Mouse (Mus musculus) CD4-positive, CD25-positive, alpha-beta regulatory T cell, adult 4 months (primary cell): ENCODE results near the gene Unc5b. TPM values are rescaled to one million over a fixed set of nuclear protein-coding genes. Genes with fewer than 3 reads are reported as not detected.

ENCODE experiments used
- ATAC-seq: one replicate; pipeline ENCODE4 v1.8.0; 2017
- polyA plus RNA-seq, 2 experiments: library from polyadenylated mRNA; unstranded; fragments of 100-300 nt; shearing (Covaris generic); gene quantifications; one replicate each; pipeline ENCODE4 v1.2.1; 2017

The Unc5b gene
- polyA plus RNA-seq, 2 experiments from 2014 or later = not detected

DNA sequence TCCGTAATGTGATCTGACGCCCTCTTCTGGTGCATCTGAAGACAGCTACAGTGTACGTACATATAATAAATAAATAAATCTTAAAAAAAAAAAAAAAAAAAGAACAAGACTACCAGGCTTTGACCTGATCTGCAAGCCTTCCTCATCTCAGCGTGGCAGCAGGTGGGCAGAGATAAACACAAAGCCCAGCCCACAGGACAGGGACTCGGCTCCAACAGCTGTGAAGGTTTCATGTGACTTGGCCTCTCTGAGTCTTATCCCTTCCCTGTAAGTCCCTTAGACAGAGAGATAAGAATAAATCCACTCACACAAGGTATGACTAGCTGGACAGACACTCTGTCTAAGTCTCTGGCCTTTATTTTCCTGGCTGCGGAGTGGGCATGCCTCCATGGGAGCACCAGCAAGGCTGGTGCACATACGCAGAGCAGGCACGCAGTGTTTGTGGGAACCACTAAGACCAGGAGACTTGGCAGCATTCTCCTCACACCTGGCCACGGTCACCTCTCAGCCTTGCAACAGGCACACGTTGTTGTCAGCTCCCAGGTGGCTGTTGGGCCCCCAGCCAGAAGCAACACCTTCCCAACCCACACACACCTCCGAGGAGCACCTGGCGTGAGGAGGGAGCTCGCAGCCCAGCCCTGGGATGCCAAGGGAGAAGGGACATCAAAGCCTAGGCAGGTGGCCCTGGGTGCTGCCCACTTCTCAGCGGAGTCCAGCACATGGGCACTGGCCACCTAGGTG lies 33.5 kb downstream of the Unc5b start:
- no peak for ATAC-seq

DNA sequence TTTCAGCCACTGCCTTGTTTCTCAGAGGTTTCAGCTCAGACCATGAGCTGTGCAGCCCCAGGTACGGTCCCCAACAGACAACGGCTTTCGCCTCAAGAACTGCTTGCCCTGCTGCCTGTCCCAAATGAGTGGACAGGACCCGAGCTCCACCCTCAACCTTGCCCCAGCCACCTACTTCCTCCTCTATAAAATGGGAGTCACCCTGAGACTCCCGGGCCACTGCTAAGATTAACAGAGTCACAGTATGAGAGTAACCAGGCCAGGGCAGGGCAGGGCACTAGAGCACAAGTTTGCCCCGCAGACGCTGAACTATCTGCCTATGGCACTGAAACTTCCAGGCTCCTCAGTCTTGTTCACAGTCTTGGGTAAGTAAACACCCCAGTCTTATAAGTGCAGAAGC lies 34.9 kb downstream of the Unc5b start:
- ATAC-seq = no peak

DNA sequence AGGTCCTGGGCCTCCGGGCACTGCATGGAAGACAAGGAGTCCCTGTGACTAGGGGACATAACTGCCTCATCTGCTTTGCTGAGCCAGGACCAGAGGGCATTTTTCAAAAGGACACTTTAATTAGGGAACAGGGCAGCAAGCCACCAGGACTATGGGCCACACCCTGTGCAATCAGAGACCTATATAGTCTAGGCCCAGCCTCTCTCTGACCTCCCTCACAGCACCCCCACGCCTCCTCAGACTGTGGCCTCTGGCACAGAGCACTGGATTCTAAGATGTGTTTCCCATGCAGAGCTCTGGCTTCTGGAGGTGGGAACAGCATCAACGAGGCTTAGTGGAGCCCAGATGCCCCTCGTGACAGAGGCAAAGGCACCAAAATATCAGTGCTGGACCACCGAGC lies 35.4 kb downstream of the Unc5b start:
- ATAC-seq = no peak

DNA sequence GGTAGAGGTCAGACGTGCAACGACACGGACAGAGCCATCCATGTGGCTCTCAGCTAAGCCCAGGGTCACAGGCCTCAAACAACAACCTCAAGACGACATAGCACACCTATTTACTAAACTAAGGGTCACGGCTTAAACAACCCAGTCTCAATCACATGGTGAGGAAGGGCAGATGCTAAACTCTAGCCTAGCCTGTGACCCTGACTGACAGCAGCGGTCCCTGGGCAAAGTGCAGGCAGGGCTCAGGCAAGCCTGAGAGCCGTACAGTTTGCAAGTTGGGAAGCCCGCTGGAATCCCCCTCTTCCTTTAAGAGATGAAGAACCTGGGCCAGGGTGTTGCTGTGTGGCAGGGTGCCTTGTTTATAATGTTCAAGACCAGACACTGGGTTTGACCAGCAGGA lies 36.6 kb downstream of the Unc5b start:
- no peak for ATAC-seq

DNA sequence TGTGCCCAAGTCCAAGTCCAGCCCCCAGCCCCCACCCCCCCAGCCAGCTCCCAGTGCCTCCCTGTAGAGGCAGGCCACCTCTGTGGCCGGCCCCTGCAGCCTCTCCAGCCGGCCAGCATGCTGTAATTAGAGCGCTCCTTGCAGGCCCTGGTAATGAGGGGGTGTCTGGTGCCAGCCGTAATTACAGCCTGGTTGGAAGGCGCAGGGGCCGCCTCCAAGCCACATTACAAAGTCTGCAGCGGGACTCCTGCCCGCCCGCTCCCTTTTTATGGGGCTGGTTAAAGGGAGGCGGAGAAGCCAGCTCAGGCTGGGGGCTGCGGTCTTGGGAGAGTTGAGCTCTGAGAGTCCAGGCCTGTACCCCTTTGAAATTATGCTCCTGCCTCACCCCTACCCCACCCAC lies 37.0 kb downstream of the Unc5b start:
- ATAC-seq = no peak

DNA sequence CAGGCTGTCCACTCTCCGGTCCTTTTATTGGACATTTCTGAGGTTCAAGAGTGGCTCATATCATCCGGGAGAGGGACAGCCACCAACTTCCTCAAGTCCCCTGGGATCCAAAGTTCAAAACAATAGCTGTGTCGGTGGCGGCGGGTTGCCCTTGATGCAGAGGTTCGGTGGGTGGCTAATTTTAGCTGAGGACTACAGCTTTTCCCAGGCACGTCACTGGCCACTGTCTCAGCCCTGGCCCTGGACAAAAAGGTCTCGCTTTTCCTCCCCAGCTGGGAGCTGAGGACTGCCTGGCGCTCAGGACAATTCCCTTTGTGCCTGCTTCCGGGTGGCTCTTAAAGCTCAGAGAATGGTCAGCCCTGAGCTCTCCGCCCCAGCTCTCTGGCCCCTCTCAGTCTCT lies 38.5 kb downstream of the Unc5b start:
- no peak for ATAC-seq

DNA sequence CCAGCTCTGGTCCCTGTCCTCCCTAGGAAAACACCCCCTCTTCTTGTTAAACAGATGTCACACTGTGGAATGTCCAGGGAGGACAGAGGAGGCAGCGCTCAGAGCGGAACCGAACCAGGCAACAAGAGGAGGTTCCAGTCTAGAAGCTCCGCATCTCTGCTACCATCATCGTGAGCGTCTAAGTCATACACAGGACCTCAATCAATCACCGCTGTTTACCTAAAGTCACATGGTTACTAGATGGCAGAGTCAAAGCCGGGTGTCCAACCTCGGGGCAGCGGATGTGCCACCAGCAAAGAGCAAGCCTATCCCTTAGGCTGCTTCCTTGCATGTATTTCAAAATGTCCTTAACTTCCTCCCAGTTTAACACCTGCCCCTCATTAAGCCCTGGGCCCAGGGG lies 39.0 kb downstream of the Unc5b start:
- ATAC-seq = no peak

DNA sequence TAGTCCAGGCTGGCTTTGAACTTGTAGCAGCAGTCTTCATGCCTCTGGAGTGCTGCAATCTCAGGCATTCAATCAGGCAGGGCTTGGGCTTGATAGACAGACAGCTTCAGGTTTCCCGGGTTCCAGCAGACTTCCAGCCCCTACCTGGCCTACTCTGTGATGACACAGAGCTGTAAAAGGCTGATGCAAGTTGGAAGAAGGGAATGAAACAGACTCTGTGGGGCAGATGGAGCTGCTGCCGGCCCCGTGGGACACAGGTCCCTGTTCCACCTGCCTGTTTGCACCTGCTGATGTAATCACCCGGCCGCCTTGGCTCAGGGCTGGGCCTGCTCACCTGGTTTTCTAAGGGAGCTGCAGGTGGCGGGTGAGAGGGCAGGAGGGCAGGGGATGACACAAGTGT lies 40.5 kb downstream of the Unc5b start:
- ATAC-seq = no peak

DNA sequence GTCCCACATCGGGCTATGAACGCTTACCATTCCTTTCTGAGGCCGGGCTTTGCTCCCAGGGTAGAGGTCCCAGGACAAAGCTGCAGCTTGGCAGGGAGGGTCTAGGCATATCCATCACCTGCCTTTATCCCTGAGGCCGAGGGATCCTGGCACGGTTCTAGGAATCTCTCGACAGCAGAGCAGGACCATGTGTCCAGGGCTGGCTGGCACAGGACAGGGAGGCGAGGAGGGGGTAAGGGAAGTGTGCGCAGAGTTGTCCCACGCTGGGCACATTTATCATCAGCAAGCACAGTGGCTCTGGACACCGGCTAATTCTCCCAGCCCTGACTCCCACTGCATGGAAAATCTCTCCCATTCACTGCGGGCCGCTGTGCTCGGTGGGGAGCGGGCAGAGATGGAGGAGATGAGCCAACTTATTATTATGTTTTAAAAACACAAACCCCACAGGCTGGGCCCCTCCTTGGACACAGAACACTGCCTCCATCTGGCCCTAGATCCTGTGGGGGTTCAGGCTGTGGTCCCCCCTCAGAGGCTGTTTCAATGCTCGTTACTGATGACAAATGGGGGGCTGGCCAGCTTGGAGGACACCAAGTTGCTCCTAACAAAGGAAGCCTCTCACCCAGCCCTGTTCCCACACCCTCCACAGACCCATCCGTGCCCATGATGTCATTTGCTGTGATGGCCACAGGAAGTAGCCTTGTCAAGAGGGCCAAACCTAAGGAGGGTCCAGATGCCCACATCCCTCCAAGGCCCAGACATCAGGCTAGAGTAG lies 43.9 kb downstream of the Unc5b start:
- ATAC-seq = no peak

DNA sequence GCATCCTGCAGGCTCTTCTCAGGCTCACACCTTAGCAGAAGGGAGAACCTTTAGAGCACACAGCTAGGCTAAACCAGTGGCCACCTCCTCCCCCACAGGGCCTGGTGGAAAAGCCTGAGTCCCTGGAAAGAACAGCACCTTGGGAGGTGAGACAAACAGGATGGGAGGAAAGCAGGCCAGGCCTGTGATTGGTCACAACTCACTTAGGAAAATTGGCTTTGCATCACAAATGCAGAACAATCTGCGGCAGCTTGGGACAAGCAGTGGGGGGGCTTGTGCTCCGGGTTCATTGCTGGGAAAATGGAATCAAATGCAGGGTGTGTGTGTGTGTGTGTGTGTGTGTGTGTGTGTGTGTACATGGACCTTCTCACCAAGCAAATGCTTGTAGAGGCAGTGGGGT lies 47.8 kb downstream of the Unc5b start:
- no peak for ATAC-seq

DNA sequence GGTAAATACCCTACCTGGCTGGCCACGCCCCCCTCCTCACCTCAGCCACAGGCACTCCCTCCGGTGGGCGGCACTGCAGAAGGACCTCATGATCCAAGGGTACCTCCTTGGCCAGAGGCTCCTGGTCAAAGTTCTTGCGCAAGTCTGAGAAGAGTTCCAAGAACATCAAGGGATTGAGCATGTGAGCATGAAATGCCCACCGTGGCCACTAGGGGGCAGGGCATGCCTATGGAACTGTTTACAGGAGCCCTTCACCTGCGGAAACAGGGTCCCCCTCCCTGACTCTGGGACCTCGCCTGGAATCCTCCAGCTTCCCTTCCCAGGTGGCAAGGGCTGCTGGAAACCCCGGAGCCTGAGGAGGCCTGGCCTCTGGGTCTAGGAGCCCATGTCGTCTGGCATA lies 51.8 kb downstream of the Unc5b start:
- peak; percentile 69 for ATAC-seq

DNA sequence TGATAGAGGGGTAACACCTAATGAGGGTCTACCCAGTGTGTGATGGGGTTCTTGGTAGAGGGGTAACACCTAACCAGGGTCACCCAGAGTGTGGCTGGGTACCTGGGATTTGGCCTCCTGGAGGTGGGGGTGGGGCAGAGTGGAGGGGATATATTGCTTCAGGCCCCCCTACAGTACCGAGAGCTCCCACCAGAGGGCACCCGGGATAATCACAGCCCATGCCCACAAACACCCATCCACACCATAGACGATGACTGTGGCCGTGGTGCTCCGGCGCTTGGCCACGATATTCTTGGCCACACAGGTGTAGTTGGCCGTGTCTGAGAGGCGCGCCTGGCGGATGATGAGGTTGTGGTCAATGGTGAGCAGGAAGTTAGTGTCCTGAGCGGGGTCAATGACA lies 52.8 kb downstream of the Unc5b start:
- ATAC-seq = no peak

DNA sequence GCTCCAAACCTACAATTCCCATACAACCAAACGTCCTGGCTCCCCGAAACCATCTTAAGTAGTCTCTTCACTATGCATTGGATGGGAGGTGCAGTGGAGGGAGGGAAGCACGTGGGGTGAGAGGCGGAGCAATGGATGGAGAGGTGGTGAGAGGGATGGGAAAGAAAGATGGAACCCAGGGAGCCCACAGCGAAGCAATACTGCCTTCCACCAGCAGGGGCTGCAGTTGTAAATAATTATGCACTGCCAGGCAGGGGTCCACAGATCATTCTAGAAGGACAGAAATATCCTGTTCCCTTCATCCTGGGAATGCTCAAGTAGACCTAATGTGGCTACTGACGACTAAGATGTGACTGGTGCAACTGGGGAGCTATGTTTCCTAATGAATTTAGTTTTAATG lies 55.9 kb downstream of the Unc5b start:
- no peak for ATAC-seq

DNA sequence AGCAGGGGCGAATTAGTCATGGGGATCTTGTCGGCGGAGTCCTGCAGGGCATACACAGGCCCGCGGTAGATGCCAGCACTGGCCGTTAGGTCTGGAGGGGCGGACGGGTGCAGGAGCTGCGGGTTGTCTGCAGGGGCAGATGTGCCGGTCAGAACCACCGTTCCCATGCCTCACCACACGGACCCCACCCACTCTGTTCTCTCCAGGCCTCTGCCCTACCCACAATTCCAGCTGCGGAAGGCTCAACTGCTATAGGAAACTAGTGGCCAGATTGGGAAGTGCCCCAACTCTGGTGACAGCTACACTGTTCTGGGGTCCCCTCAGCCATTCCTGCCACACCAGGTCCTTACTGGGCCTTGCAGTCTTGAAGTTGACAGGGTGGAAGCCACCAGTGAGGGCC lies 56.8 kb downstream of the Unc5b start:
- no peak for ATAC-seq

DNA sequence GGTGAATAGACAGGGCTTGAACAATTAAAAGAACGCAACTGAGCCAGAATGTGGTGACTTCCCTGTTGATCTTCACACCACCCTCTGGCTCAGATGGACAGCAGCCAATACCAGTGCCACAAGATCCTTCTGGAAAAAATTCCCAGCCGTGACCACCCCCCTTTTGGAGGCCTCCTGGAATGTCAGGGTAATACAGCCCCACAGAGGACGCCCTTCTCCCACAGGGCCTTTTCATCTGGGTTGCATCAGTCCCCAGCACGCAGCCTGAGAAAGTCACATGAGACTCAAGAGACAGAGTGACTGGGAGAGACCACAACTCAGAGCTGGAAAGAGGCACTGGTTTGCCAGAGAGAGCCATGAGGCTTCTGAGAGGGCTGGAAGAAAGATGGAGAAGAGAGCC lies 60.5 kb downstream of the Unc5b start:
- no peak for ATAC-seq

DNA sequence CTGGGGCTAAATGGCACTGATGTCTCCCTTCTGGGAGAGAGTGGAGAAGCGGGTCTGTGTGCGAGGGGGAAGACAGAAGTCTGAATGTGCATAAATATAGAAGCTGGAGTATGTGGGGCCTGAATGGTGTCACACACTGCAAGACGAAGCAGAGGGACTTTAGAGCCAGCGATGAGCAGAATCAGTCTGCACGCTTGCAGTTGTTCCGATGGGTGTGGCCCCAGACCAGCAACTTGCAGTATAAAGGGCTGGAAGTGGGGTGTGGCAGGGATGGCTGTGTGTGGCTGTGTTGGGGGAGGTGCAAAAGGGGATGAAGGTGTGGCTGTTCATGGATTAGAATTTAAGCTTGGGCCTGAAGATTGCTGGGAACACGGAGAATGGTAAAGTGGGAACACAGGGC lies 62.8 kb downstream of the Unc5b start:
- ATAC-seq = no peak

DNA sequence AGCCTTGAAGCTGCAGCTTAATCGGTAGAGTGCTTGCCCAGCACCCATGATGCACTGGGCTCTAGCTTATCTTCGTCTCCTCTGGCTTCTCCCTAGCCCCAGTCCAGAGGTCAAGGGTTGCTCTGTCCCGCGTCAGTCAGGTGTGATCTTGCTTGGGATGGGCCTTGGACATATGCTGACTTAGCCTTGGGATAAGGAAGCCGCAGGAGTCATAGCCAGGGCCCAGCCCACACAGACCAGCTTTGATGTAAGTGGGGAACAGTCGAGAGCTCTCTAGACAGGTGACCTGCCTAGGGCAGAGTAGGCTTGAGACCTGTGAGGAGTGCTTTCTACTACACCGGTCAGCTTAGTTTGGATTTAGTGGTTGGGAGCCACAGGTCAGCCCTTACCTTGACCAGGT lies 64.0 kb downstream of the Unc5b start:
- no peak for ATAC-seq

DNA sequence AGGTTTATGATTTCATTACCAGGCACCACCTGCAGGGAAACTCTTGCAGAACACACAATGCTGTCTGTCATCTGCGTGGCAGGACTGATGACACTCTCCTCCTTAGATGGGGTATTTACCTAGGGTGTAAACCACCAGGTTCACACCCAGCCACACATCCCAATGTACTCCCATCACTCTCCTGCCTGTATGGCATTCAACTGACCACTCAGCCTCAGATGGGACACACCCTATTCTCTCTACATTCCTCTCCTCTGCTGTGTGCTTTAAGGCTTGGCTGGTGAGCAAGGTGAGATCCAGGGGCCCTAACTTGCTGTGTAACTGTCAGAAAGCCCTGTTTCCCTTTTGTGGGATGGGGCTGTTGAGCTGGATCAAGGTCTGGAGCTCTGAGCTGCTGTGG lies 69.3 kb downstream of the Unc5b start:
- no peak for ATAC-seq

DNA sequence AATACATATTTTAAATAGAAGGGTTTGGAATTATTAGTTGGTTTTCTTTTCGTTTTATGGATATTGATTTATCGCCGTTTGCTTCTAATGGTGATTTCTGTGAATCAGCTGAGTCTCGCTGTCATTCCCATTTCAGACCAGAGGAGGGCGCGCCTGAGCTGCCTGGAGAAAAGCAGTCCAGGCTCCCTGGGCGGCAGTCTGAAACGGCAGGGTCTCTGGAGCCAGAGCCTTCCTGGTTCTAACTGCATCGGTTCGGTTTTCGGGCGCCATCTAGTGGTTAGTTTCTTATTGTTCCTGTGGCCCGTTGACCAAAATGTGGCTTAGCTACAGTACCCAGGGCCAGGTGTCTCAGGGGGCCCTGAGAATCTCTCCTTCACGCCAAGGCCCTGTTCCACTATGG lies 71.0 kb downstream of the Unc5b start:
- ATAC-seq = peak; percentile 99

DNA sequence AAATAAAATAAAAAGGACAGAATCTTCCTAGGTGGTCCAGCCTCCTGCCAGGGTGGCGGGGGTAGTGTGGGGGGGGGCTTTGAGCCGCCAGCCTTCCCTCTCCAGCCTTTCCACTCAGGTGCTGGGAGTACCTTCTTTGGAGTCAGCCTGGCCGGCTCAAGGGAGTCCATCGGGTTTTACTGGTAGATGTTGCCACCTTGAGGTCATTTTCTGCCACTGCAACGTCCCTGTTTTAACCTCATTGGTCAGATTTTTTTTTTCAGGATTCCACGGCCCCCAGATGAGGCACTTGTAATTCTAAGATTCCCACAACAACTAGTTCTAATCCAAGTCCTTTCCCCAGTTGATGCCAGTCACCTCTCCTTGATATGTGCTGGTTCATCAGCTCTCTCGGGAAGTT lies 74.4 kb downstream of the Unc5b start:
- no peak for ATAC-seq

DNA sequence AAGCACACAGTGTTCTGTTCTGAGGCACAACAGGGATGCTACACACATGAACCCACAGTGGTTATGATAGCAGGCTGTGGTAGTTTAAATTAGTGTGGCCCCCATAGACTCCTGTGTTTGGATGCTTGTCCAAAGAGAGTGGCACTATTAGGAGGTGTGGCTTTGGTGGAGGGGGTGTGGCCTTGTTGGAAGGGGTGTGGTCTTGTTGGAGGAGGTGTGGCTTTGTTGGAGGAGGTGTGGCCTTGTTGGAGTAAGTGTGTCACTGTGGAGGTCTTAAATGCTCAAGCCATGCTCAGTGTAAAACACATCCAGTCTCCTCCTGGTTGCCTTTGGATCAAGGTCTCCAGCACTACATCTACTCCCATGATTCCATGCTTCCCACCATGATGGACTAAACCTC lies 75.2 kb downstream of the Unc5b start:
- ATAC-seq = no peak

DNA sequence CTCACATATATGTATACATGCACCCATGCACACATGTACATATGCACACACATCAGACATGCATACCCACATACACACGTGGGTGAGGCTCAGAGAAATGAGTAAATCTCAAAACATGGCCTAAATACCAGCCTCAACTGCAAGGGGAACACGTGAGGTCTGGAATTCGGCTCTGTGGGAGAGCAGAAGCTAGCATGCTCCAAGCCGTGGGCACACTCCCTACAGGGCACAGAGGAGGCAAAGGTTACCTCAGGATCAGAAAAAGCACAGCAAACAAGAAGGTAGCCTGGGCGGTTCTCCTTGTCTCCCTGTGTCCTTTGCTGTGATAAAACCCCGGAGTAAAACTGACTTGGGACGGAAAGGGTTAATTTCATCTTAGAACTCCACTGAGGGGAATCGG lies 77.4 kb downstream of the Unc5b start:
- no peak for ATAC-seq

DNA sequence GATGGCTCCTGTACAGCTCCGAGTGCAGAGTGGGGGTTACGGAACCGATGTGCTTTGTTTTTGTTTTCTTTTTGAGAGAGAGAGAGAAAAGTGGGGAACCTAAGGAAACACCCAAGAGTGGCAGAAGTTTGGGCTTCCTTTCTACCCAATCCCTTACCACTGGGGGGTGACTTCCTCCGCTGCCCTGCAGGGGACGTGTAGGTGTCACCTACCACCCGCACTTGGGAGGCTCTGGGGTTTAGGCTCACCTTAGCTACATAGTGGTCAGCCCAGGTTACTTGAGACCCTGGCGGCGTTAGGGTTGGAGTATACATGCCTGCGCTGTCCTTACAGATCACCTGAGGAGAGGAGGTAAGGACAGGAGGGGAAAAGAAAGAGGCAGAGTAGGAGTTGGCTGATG lies 78.1 kb downstream of the Unc5b start:
- ATAC-seq = no peak
